Mouse (Mus musculus) embryonic fibroblast, embryonic 13.5 days (primary cell): ENCODE measurements around the gene Tmcc3.

Source experiments
- CTCF ChIP-seq: IDR thresholded peaks from 2 replicates; pipeline ENCODE4 v1.5.1; 2011; ENCODE audit warnings: mild to moderate bottlenecking, control low read depth, low read length, moderate library complexity, borderline replicate concordance; ENCODE audit not compliant: insufficient read depth
- POLR2A ChIP-seq: IDR thresholded peaks from 2 replicates; pipeline ENCODE4 v1.6.1; 2011; ENCODE audit warnings: low read depth, mild to moderate bottlenecking, control low read depth, low read length, moderate library complexity

GRCm38 (mm10) chr10:94581384-94581783 lies 269.6 kb downstream of the Tmcc3 start:
- no peak for TF ChIP-seq CTCF
- no peak for TF ChIP-seq POLR2A
